Comparison of ENCODE assay signal across 10 mouse cellular contexts in the genomic region with DNA sequence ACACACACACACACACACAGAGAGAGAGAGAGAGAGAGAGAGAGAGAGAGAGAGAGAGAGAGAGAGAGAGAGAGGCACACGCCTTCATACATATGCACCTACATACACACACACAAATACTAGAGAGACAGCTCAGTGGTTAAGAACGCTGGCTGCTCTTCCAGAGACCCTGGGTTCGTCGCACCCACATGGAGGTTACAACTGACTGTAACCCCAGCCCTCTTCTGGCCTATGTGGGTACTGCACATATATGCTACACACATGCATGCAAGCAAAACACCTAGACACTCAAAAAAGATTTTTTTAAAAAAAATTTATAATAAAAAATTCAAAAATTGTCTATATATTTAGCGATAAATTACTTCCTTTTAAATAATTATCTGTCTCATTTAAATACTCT. TPM values are rescaled to one million over a fixed set of nuclear protein-coding genes. Genes with fewer than 3 reads are reported as not detected.
DNase-seq lines count a peak whose midpoint lies in the region; ATAC-seq and TF ChIP-seq lines count a peak whose summit lies in the region.
"Had no signal": no experiment of that assay in that cellular context is flagged by ENCODE, and none has a peak within 500 bp of the region (broad histone marks: within the 10 kb centered on the region; RNA-seq: fewer than 3 reads in every experiment).

No protein-coding gene starts in this region.

- H3K4me3 ChIP-seq in intestine, postnatal 0 days (ENCODE audit: low read depth, low read length) = no peak overlapping the region
- no peak overlapping the region for H3K4me3 ChIP-seq in intestine, embryonic 16.5 days (ENCODE audit: low read length)
- no peak overlapping the region for H3K4me3 ChIP-seq in CH12.LX (replicated peaks in 1 of 3; ENCODE audit: low read depth in 2 of 3, low read length in 2 of 3, poor library complexity in 1 of 3)
- H3K4me3 ChIP-seq: embryonic facial prominence, embryonic 13.5 days; limb, embryonic 13.5 days had no signal

- no peak for TF ChIP-seq EP300 in CH12.LX (IDR thresholded peaks at IDR 0.05; ENCODE audit: low read length)

- H3K79me2 ChIP-seq in CH12.LX (replicated peaks; ENCODE audit: control insufficient read depth, extremely low read depth, insufficient read depth, poor library complexity, severe bottlenecking) = no peaks in the 10 kb centered on the region

- H3K4me2 ChIP-seq in intestine, postnatal 0 days (replicated peaks; ENCODE audit: low read depth) = no peak overlapping the region
- H3K4me2 ChIP-seq in intestine, embryonic 16.5 days (ENCODE audit: low read depth, low read length) = no peak overlapping the region
- H3K4me2 ChIP-seq in CH12.LX (ENCODE audit: insufficient read depth, low read depth, poor library complexity, severe bottlenecking) = no peak overlapping the region
- H3K4me2 ChIP-seq: embryonic facial prominence, embryonic 13.5 days; limb, embryonic 13.5 days had no signal

- ATAC-seq in intestine, postnatal 0 days = no peak
- no peak for ATAC-seq in intestine, embryonic 16.5 days
- peak; percentile 58; the same call in 1 of the 2 replicates for ATAC-seq in megakaryocyte, adult 5-6 weeks (ENCODE audit: poor library complexity, severe bottlenecking)
- no peak for ATAC-seq in monocyte, adult 5-6 weeks (replicated peaks; ENCODE audit: insufficient number of reproducible peaks, low FRiP score, low TSS enrichment, poor library complexity, severe bottlenecking)

- no peaks in the 10 kb centered on the region for H3K27me3 ChIP-seq in intestine, postnatal 0 days (replicated peaks; ENCODE audit: control insufficient read depth, insufficient read depth, low read length)
- no peaks in the 10 kb centered on the region for H3K27me3 ChIP-seq in intestine, embryonic 16.5 days (replicated peaks; ENCODE audit: control insufficient read depth, insufficient read depth, low read length)
- no peaks in the 10 kb centered on the region for H3K27me3 ChIP-seq in CH12.LX (replicated peaks)
- H3K27me3 ChIP-seq: embryonic facial prominence, embryonic 13.5 days; limb, embryonic 13.5 days had no signal

- no peaks in the 10 kb centered on the region for H3K4me1 ChIP-seq in intestine, postnatal 0 days (replicated peaks; ENCODE audit: control insufficient read depth, insufficient read depth, low read length)
- no peaks in the 10 kb centered on the region for H3K4me1 ChIP-seq in intestine, embryonic 16.5 days (ENCODE audit: control insufficient read depth, insufficient read depth, low read length)
- no peaks in the 10 kb centered on the region for H3K4me1 ChIP-seq in CH12.LX (ENCODE audit: control insufficient read depth in 1 of 2, insufficient read depth in 2 of 2)
- H3K4me1 ChIP-seq: limb, embryonic 13.5 days had no signal

- no peak for TF ChIP-seq POLR2A in CH12.LX (IDR thresholded peaks at IDR 0.05; ENCODE audit: low read depth, low read length)

- in situ Hi-C loops in CH12.LX (cut with MboI; ENCODE audit: low pct_ligation_motif_present, low pct_unique_long_range_greater_than_20kb, low sequenced_read_pairs) = no loop called here

- no peak; the same call in none of the 2 replicates for TF ChIP-seq RAD21 in CH12.LX (IDR thresholded peaks at IDR 0.05; ENCODE audit: low read depth, low read length)

- no peaks in the 10 kb centered on the region for H3K9me3 ChIP-seq in intestine, postnatal 0 days (ENCODE audit: control insufficient read depth)
- H3K9me3 ChIP-seq in intestine, embryonic 16.5 days (ENCODE audit: control insufficient read depth, low read length) = no peaks in the 10 kb centered on the region
- no peaks in the 10 kb centered on the region for H3K9me3 ChIP-seq in CH12.LX (replicated peaks; ENCODE audit: low read length)
- H3K9me3 ChIP-seq: embryonic facial prominence, embryonic 13.5 days; limb, embryonic 13.5 days had no signal

- WGBS in intestine, postnatal 0 days = 66% methylated on average over 5 of the region's 5 CpGs
- WGBS in intestine, embryonic 16.5 days = 68% methylated on average over 5 of the region's 5 CpGs

- H3K9ac ChIP-seq in intestine, postnatal 0 days (ENCODE audit: low read depth, low read length) = no peak overlapping the region
- H3K9ac ChIP-seq in intestine, embryonic 16.5 days (ENCODE audit: low read depth, low read length) = no peak overlapping the region
- H3K9ac ChIP-seq in CH12.LX (ENCODE audit: insufficient read depth, low read depth) = no peak overlapping the region
- H3K9ac ChIP-seq: embryonic facial prominence, embryonic 13.5 days; limb, embryonic 13.5 days had no signal

- H3K27ac ChIP-seq in intestine, postnatal 0 days (ENCODE audit: low read depth, low read length) = no peak overlapping the region
- H3K27ac ChIP-seq in intestine, embryonic 16.5 days (ENCODE audit: low read length) = no peak overlapping the region
- no peak overlapping the region for H3K27ac ChIP-seq in CH12.LX (ENCODE audit: insufficient read depth, low read depth)
- H3K27ac ChIP-seq: embryonic facial prominence, embryonic 13.5 days; limb, embryonic 13.5 days had no signal

- dilution Hi-C loops in CH12.LX (cut with MboI; ENCODE audit: extremely low pct_ligation_motif_present, extremely low pct_unique_long_range_greater_than_20kb, low sequenced_read_pairs) = no loop called here

- TF ChIP-seq CTCF in intestine, postnatal 0 days (IDR thresholded peaks at IDR 0.05; ENCODE audit: low read depth) = peak; percentile 53
- peak in 1 of 2 experiments; percentile 47; a peak in 3 of 4 replicates for TF ChIP-seq CTCF in CH12.LX (conservative IDR thresholded peaks at IDR 0.05 in 1 of 2, IDR thresholded peaks at IDR 0.05 in 1 of 2; ENCODE audit: low read depth in 2 of 2, low read length in 2 of 2)

- peak; percentile 51 for DNase-seq in CH12.LX (ENCODE audit: extremely low read depth)
- peak; percentile 5 to 17 for DNase-seq in adrenal gland, postnatal 36 days
- no peak for DNase-seq in urinary bladder, postnatal 10 days (ENCODE audit: low spot score)
- no peak for DNase-seq in yolk sac, embryonic 10.5 days (ENCODE audit: low spot score)

- H3K36me3 ChIP-seq in intestine, postnatal 0 days (ENCODE audit: control insufficient read depth, insufficient read depth) = no peaks in the 10 kb centered on the region
- no peaks in the 10 kb centered on the region for H3K36me3 ChIP-seq in intestine, embryonic 16.5 days (ENCODE audit: control insufficient read depth, insufficient read depth, low read length)
- no peaks in the 10 kb centered on the region for H3K36me3 ChIP-seq in CH12.LX (replicated peaks in 1 of 2; ENCODE audit: control insufficient read depth in 1 of 2, insufficient read depth in 1 of 2, low read length in 1 of 2)
- H3K36me3 ChIP-seq: embryonic facial prominence, embryonic 13.5 days; limb, embryonic 13.5 days had no signal

TF ChIP-seq in CH12.LX, 34 proteins besides CTCF, POLR2A, EP300 and RAD21:
- TF ChIP-seq KAT2A (IDR thresholded peaks at IDR 0.05; ENCODE audit: insufficient replicate concordance, low read length) (no peak), PAX5 (IDR thresholded peaks at IDR 0.05; ENCODE audit: low read length) (no peak), SMC3 (IDR thresholded peaks at IDR 0.05; ENCODE audit: low read depth, low read length) (peak; percentile 40), JUN (IDR thresholded peaks at IDR 0.05; ENCODE audit: insufficient read depth, low read depth, low read length) (no peak), NELFE (IDR thresholded peaks at IDR 0.05; ENCODE audit: low read depth, low read length) (no peak)

RNA-seq across cellular contexts. Expression of a gene that starts 43.1 kb away (rescaled TPM):
- 5.0 and 5.1 TPM in 2 replicates for polyA plus RNA-seq in intestine, postnatal 0 days (2015; fragmentation: Nextera tagmentation; extraction: Ambion mirVana)
- 7.6 and 7.8 TPM in 2 replicates for polyA plus RNA-seq in intestine, embryonic 16.5 days (2015; fragmentation: Nextera tagmentation; extraction: Ambion mirVana)
- total RNA-seq in CH12.LX (2012; rRNA removed) (not detected in 2 replicates), CH12.LX (2014; rRNA removed) (not detected in 2 replicates)
- not detected in 2 replicates for polyA plus RNA-seq in CH12.LX (2012; ENCODE audit: insufficient read length, low read depth)
- total RNA-seq in adrenal gland, postnatal 36 days (2021) = 10 to 100 TPM; 19.5 to 20.5 TPM
- total RNA-seq in megakaryocyte, adult 5-6 weeks (2015) = not detected in 2 replicates
- 0.11 TPM in 1 of 2 replicates, not detected in the other for total RNA-seq in megakaryocyte, adult 5-6 weeks (2017)
- total RNA-seq in monocyte, adult 5-6 weeks (2017) = 0.11 TPM in 1 of 3 replicates, not detected in the others

Comparison
In these comparisons a context has a peak if more than half of its experiments do, and no peak if none do; other contexts are left out.
1. DNase-seq: peak in CH12.LX (single experiment) and adrenal gland, postnatal 36 days (2 of 2); none in urinary bladder, postnatal 10 days (single experiment) and yolk sac, embryonic 10.5 days (single experiment).
2. RNA of a gene that starts 43.1 kb away (total RNA-seq): 19.5 to 20.5 TPM in adrenal gland, postnatal 36 days; 0.11 TPM in megakaryocyte, adult 5-6 weeks, not detected in CH12.LX and 0.11 TPM in monocyte, adult 5-6 weeks; every median in the first group is over 10 times any median in the second.